Mouse (Mus musculus): Measurements from ENCODE around the gene Lrrk1. TPM values are rescaled to one million over a fixed set of nuclear protein-coding genes. Genes with fewer than 3 reads are reported as not detected.

Gene Lrrk1
- total RNA-seq (2021): 1 to 10 TPM; 3.8 to 4.9 TPM

GRCm38 (mm10) chr7:66387813-66388521, at the start of gene Lrrk1:
Lrrk1 (minus strand) TSS chr7:66388350.
- DNase-seq (ENCODE audit: low spot score in 2 of 2): no peak
- intact Hi-C loops (cut with DNase I): loop anchor here (5.0 kb wide), 1 partner anchor 286 kb away; no protein-coding TSS in a partner anchor

- peak; percentile 72 to 77 for DNase-seq (ENCODE audit: low spot score in 2 of 2)
- intact Hi-C loops (cut with DNase I): loop anchor here (1.0 kb wide), 1 partner anchor 227 kb away; no protein-coding TSS in a partner anchor
These were observed 46.3 kb upstream of the Lrrk1 start for GRCm38 (mm10) chr7:66434453-66434935.

GRCm38 (mm10) chr7:66427437-66428161, 39.4 kb upstream of the Lrrk1 start, which contains the start of gene Aldh1a3:
Aldh1a3 (minus strand) TSS chr7:66427517.
- peak in 1 of 2 experiments; percentile 53 for DNase-seq (ENCODE audit: low spot score in 2 of 2)
- intact Hi-C loops (cut with DNase I): no loop called here

GRCm38 (mm10) chr7:66427053-66427436, 38.9 kb upstream of the Lrrk1 start:
- DNase-seq (ENCODE audit: low spot score in 2 of 2): no peak
- intact Hi-C loops (cut with DNase I): no loop called here

GRCm38 (mm10) chr7:66421903-66422302, 33.8 kb upstream of the Lrrk1 start:
- intact Hi-C loops (cut with DNase I): no loop called here
- DNase-seq (ENCODE audit: low spot score in 2 of 2): no peak

- intact Hi-C loops (cut with DNase I): no loop called here
- no peak for DNase-seq (ENCODE audit: low spot score in 2 of 2)
These were observed 30.8 kb upstream of the Lrrk1 start for GRCm38 (mm10) chr7:66418981-66419380.

GRCm38 (mm10) chr7:66416829-66417228, 28.7 kb upstream of the Lrrk1 start:
- no peak for DNase-seq (ENCODE audit: low spot score in 2 of 2)
- intact Hi-C loops (cut with DNase I): no loop called here

GRCm38 (mm10) chr7:66413093-66413492, 24.9 kb upstream of the Lrrk1 start:
- intact Hi-C loops (cut with DNase I): no loop called here

GRCm38 (mm10) chr7:66409433-66409832, 21.3 kb upstream of the Lrrk1 start:
- intact Hi-C loops (cut with DNase I): loop anchor here (1.0 kb wide), 1 partner anchor 252 kb away; no protein-coding TSS in a partner anchor
- DNase-seq (ENCODE audit: low spot score in 2 of 2): peak in 1 of 2 experiments; percentile 36

More at GRCm38 (mm10) chr7:66413093-66413492, 24.9 kb upstream of the Lrrk1 start:
- no peak for DNase-seq (ENCODE audit: low spot score in 2 of 2)

GRCm38 (mm10) chr7:66406971-66407370, 18.8 kb upstream of the Lrrk1 start:
- no peak for DNase-seq (ENCODE audit: low spot score in 2 of 2)
- intact Hi-C loops (cut with DNase I): no loop called here

- intact Hi-C loops (cut with DNase I): no loop called here
- DNase-seq (ENCODE audit: low spot score in 2 of 2): no peak
These were observed 18.0 kb upstream of the Lrrk1 start for GRCm38 (mm10) chr7:66405951-66406721.

- intact Hi-C loops (cut with DNase I): no loop called here
These were observed 17.4 kb upstream of the Lrrk1 start for GRCm38 (mm10) chr7:66405541-66405940.

GRCm38 (mm10) chr7:66404802-66405201, 16.7 kb upstream of the Lrrk1 start:
- no peak for DNase-seq (ENCODE audit: low spot score in 2 of 2)
- intact Hi-C loops (cut with DNase I): no loop called here

More at GRCm38 (mm10) chr7:66405541-66405940, 17.4 kb upstream of the Lrrk1 start:
- no peak for DNase-seq (ENCODE audit: low spot score in 2 of 2)

- no peak for DNase-seq (ENCODE audit: low spot score in 2 of 2)
- intact Hi-C loops (cut with DNase I): no loop called here
These were observed 16.0 kb upstream of the Lrrk1 start for GRCm38 (mm10) chr7:66404141-66404540.

- DNase-seq (ENCODE audit: low spot score in 2 of 2): no peak
- intact Hi-C loops (cut with DNase I): no loop called here
These were observed 14.7 kb upstream of the Lrrk1 start for GRCm38 (mm10) chr7:66402876-66403275.

- DNase-seq (ENCODE audit: low spot score in 2 of 2): no peak
- intact Hi-C loops (cut with DNase I): no loop called here
These were observed 13.5 kb upstream of the Lrrk1 start for GRCm38 (mm10) chr7:66401605-66402004.

- intact Hi-C loops (cut with DNase I): no loop called here
- DNase-seq (ENCODE audit: low spot score in 2 of 2): no peak
These were observed 9.1 kb upstream of the Lrrk1 start for GRCm38 (mm10) chr7:66397288-66397687.

GRCm38 (mm10) chr7:66388621-66389532, 727 bp upstream of the Lrrk1 start:
- intact Hi-C loops (cut with DNase I): loop anchor here (1.0 to 5.0 kb wide), 2 partner anchors 79 to 287 kb away; no protein-coding TSS in a partner anchor
- peak; percentile 74 to 77 for DNase-seq (ENCODE audit: low spot score in 2 of 2)

- DNase-seq (ENCODE audit: low spot score in 2 of 2): no peak
- intact Hi-C loops (cut with DNase I): loop anchor here (5.0 kb wide), 1 partner anchor 285 kb away; no protein-coding TSS in a partner anchor
These were observed 734 bp downstream of the Lrrk1 start for GRCm38 (mm10) chr7:66387419-66387812.
